Mouse (Mus musculus) intestine, embryonic 16.5 days (tissue): Measurements from ENCODE around the gene Mprip. TPM values are rescaled to one million over a fixed set of nuclear protein-coding genes. Genes with fewer than 3 reads are reported as not detected.

ENCODE experiments used
- ATAC-seq: fragments of 200-750 bp; cut with Nextera tagmentation; 2 replicates; pipeline ENCODE4 v1.8.0; 2017; ENCODE audit warnings: moderate TSS enrichment, moderate library complexity
- H3K27ac ChIP-seq: fragments of 300-500 bp; sonication (generic); 2 replicates; pipeline ENCODE4 v1.5.1; 2014; ENCODE audit warnings: mild to moderate bottlenecking, low read length
- H3K27me3 ChIP-seq: fragments of 300-500 bp; sonication (generic); replicated peaks from 2 replicates; pipeline ENCODE4 v1.6.1; 2014; ENCODE audit warnings: low read length, control low read depth, mixed read lengths; ENCODE audit not compliant: control insufficient read depth, insufficient read depth
- H3K36me3 ChIP-seq: fragments of 300-500 bp; sonication (generic); 2 replicates; pipeline ENCODE4 v1.6.1; 2014; ENCODE audit warnings: low read length, control low read depth; ENCODE audit not compliant: control insufficient read depth, insufficient read depth
- H3K4me1 ChIP-seq: fragments of 300-500 bp; sonication (generic); 2 replicates; pipeline ENCODE4 v1.6.1; 2014; ENCODE audit warnings: low read length, control low read depth, mixed read lengths; ENCODE audit not compliant: control insufficient read depth, insufficient read depth
- H3K4me2 ChIP-seq: fragments of 300-500 bp; sonication (generic); 2 replicates; pipeline ENCODE4 v1.6.1; 2014; ENCODE audit warnings: low read depth, low read length, control low read depth
- H3K4me3 ChIP-seq: fragments of 300-500 bp; sonication (generic); 2 replicates; pipeline ENCODE4 v1.5.1; 2014; ENCODE audit warnings: mild to moderate bottlenecking, low read length
- H3K9ac ChIP-seq: fragments of 300-500 bp; sonication (generic); 2 replicates; pipeline ENCODE4 v1.6.1; 2014; ENCODE audit warnings: low read depth, low read length
- H3K9me3 ChIP-seq: fragments of 300-500 bp; sonication (generic); 2 replicates; pipeline ENCODE4 v1.6.1; 2016; ENCODE audit warnings: low read length, control low read depth; ENCODE audit not compliant: control insufficient read depth
- WGBS: fragments of 180-500 bp; shearing (Covaris S2); extraction: QIAGEN DNeasy Blood & Tissue Kit; methylation state at CpG from one replicate; pipeline ENCODE4 v1.1.7; 2014; 5-methylcytosine and 5-hydroxymethylcytosine counted together
- polyA plus RNA-seq: library from polyadenylated mRNA; unstranded; fragments of >200 nt; fragmentation: Nextera tagmentation; extraction: Ambion mirVana; gene quantifications from 2 replicates; pipeline ENCODE4 v1.2.1, GENCODE M21; 2015

Gene Mprip
- polyA plus RNA-seq, 1 experiment from 2014 or later = 25.2 TPM

DNA sequence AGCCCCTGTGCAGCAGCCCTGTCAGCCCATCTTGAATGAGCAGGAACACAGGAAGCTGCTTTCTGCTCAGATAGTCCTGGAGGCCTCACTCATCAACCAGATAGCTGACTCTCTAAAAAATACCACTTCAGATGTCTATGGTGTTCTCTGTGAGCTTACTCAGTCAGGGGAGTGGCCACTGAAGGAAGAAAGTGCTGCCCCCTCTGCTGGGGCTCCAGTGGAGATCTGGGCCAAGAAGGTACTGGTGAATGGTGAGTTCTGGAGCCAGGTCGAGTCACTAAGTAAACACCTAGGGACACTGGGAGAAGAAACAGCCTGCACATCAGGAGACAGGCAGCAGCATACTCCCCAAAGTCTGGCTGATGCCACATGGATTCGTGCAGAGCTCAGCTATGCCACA lies 98.5 kb downstream of the Mprip start:
- H3K9ac ChIP-seq = no peak overlapping the region
- H3K27me3 ChIP-seq = no peaks in the 10 kb centered on the region
- no peak overlapping the region for H3K4me3 ChIP-seq
- H3K4me1 ChIP-seq = no peaks in the 10 kb centered on the region
- ATAC-seq = no peak
- peaks cover 18% of the 10 kb centered on the region for H3K36me3 ChIP-seq
- H3K27ac ChIP-seq = no peak overlapping the region
- no peaks in the 10 kb centered on the region for H3K9me3 ChIP-seq
- WGBS = 74% methylated on average over 2 of the region's 2 CpGs
- H3K4me2 ChIP-seq = no peak overlapping the region

DNA sequence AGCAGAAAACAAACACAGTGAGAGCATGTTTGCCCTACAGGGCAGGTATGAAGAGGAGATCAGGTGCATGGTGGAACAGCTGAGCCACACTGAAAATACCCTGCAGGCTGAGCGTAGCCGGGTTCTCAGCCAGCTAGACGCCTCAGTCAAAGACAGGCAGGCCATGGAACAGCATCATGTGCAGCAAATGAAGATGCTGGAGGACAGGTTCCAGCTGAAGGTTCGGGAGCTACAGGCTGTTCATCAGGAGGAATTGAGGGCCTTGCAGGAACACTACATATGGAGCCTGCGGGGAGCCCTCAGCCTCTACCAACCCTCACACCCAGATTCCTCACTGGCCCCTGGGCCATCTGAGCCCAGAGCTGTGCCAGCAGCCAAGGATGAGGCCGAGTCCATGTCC lies 99.7 kb downstream of the Mprip start:
- 95% methylated on average over 6 of the region's 6 CpGs for WGBS
- ATAC-seq = no peak
- Histone ChIP-seq H3K4me1 (no peaks in the 10 kb centered on the region), H3K9ac (no peak overlapping the region), H3K9me3 (no peaks in the 10 kb centered on the region), H3K27ac (no peak overlapping the region), H3K4me3 (no peak overlapping the region), H3K36me3 (peaks cover 21% of the 10 kb centered on the region), H3K4me2 (no peak overlapping the region), H3K27me3 (no peaks in the 10 kb centered on the region)

DNA sequence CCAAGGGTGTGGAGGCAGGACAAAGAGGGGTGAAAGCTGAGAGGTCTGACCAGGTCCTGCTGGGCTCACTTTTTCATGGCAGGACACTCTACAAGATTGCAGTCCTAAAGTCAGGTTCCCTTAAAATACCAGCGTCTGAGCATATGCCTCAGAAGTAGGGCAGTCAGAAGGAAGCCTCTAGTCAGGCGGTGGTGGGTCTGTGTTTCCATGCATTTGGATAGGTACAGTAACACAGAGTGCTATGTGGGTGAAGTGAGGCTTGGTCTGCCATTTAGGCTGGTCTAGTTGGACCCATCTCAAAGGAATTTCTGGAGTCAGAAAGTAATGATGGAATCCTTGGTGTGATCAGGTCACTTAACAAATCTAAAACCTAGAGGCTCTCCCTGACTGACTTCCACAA lies 108.2 kb downstream of the Mprip start:
- Histone ChIP-seq H3K9me3 (no peaks in the 10 kb centered on the region), H3K27ac (no peak overlapping the region), H3K4me2 (no peak overlapping the region), H3K4me3 (no peak overlapping the region), H3K27me3 (no peaks in the 10 kb centered on the region), H3K9ac (no peak overlapping the region), H3K36me3 (peaks cover 24% of the 10 kb centered on the region), H3K4me1 (no peaks in the 10 kb centered on the region)
- ATAC-seq = no peak
- 89% methylated on average over 2 of the region's 2 CpGs for WGBS

DNA sequence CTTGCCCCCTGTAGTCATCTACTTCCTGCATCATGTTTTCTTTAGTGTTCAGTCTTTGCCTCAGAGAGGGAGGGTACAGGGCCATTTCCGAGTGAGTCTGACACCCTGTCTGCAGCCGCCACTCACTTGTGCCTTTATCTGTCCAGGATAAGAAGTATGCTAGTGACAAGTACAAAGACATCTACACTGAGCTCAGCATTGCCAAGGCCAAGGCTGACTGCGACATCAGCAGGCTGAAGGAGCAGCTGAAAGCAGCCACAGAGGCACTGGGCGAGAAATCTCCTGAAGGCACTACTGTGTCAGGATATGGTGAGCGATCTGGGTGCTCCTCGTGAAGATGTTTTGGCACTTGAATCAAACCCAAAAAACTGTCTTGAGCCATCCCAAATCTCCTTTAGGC lies 108.6 kb downstream of the Mprip start:
- Histone ChIP-seq H3K27me3 (no peaks in the 10 kb centered on the region), H3K4me3 (no peak overlapping the region), H3K4me2 (no peak overlapping the region), H3K4me1 (no peaks in the 10 kb centered on the region), H3K36me3 (peaks cover 22% of the 10 kb centered on the region; the same call in 1 of the 2 replicates), H3K9ac (no peak overlapping the region), H3K9me3 (no peaks in the 10 kb centered on the region), H3K27ac (no peak overlapping the region)
- 88% methylated on average over 6 of the region's 6 CpGs for WGBS
- ATAC-seq = no peak

GRCm38 (mm10) chr11:59770753-59771152 lies 109.6 kb downstream of the Mprip start:
- 84% methylated on average over 7 of the region's 7 CpGs for WGBS
- Histone ChIP-seq H3K27ac (no peak overlapping the region), H3K9ac (no peak overlapping the region), H3K9me3 (no peaks in the 10 kb centered on the region), H3K4me1 (no peaks in the 10 kb centered on the region), H3K36me3 (peaks cover 27% of the 10 kb centered on the region), H3K4me2 (no peak overlapping the region), H3K4me3 (no peak overlapping the region), H3K27me3 (no peaks in the 10 kb centered on the region)
- ATAC-seq = no peak

DNA sequence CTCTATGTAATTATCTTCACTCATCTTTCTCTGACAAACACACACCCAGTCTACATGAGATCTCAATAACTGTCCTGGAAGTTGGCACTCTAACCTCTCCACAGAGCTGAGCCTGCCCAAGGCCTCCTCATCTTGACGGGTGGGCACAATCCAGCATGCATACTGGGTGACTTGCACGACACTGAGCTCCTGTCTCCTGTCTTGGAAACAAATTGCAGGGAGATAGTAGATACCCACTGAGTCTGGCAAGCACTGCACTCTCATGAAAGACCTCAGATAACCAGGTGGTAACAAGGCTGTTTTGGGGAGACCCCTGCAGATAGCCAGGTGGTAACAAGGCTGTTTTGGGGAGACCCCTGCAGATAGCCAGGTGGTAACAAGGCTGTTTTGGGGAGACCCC lies 111.2 kb downstream of the Mprip start:
- no peak overlapping the region for H3K4me2 ChIP-seq
- H3K9me3 ChIP-seq = no peaks in the 10 kb centered on the region
- H3K9ac ChIP-seq = no peak overlapping the region
- WGBS = 90% methylated on average over 2 of the region's 2 CpGs
- H3K4me1 ChIP-seq = no peaks in the 10 kb centered on the region
- no peak for ATAC-seq
- H3K27me3 ChIP-seq = no peaks in the 10 kb centered on the region
- no peak overlapping the region for H3K4me3 ChIP-seq
- no peak overlapping the region for H3K27ac ChIP-seq
- H3K36me3 ChIP-seq = peaks cover 32% of the 10 kb centered on the region

DNA sequence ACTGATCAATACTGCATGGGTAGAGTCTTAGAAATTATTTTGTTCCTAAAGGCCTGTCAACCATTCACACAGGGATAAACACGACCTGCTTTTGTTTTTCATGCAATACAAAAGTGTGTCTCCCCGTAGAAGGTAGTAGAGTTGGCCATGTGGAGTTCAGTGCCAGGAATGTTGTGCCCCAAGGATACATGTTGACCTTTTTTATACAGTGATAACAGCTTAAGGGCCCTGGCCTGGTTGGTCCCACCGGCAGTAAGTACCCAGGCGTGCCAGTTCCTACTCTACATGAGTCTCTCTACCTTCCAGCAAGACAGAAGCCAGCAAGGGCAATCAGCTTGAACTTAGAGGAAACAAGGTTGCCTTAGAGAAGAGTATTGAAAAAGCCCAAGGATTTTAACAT lies 111.8 kb downstream of the Mprip start:
- Histone ChIP-seq H3K27me3 (no peaks in the 10 kb centered on the region), H3K27ac (no peak overlapping the region), H3K4me2 (no peak overlapping the region), H3K9me3 (no peaks in the 10 kb centered on the region), H3K9ac (no peak overlapping the region), H3K36me3 (peaks cover 33% of the 10 kb centered on the region), H3K4me1 (no peaks in the 10 kb centered on the region), H3K4me3 (no peak overlapping the region)
- 88% methylated on average over 4 of the region's 4 CpGs for WGBS
- no peak for ATAC-seq

GRCm38 (mm10) chr11:59774522-59774921 lies 113.4 kb downstream of the Mprip start:
- H3K27me3 ChIP-seq = no peaks in the 10 kb centered on the region
- no peaks in the 10 kb centered on the region for H3K9me3 ChIP-seq
- no peaks in the 10 kb centered on the region for H3K4me1 ChIP-seq
- no peak overlapping the region for H3K4me3 ChIP-seq
- WGBS = 76% methylated on average over 4 of the region's 4 CpGs
- no peak for ATAC-seq
- H3K27ac ChIP-seq = no peak overlapping the region
- peaks cover 29% of the 10 kb centered on the region for H3K36me3 ChIP-seq
- H3K9ac ChIP-seq = no peak overlapping the region
- no peak overlapping the region for H3K4me2 ChIP-seq

DNA sequence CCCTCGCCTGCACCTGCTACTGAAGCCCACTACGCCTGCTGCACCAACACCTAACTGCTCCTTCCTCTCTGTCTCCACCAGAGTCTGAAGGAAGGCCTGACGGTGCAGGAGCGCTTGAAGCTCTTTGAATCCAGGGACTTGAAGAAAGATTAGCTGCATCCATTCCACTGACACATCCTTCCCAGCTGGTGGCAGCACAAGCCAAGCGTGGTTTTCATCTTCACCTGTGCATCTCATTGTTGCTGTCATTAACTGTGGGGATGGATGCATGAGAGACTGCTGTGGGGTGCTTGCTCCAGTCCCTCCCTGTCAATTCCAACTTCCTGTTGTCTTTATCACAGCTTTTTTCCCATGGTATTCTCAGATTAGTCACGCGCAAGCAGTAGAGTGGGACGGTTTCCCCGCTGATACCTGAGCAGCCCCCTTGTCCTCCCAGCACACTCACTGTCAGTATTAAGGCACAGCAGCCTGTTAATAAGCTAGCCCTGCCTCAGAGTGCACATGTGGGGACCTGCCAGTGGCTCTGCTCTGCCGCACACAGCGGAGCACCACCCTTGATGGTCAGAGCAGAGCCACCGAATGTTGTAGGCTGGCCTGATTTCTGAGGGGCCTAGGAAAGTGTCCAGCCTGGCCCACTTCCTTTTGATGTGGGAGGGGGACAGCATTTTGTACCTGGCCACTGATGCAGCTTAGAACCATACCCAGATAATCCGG lies 114.5 kb downstream of the Mprip start:
- ATAC-seq = no peak
- H3K27ac ChIP-seq = no peak overlapping the region
- no peaks in the 10 kb centered on the region for H3K27me3 ChIP-seq
- no peaks in the 10 kb centered on the region for H3K4me1 ChIP-seq
- no peak overlapping the region for H3K9ac ChIP-seq
- no peaks in the 10 kb centered on the region for H3K9me3 ChIP-seq
- no peak overlapping the region for H3K4me3 ChIP-seq
- peaks cover 29% of the 10 kb centered on the region for H3K36me3 ChIP-seq
- WGBS = 88% methylated on average over 13 of the region's 13 CpGs
- no peak overlapping the region for H3K4me2 ChIP-seq

DNA sequence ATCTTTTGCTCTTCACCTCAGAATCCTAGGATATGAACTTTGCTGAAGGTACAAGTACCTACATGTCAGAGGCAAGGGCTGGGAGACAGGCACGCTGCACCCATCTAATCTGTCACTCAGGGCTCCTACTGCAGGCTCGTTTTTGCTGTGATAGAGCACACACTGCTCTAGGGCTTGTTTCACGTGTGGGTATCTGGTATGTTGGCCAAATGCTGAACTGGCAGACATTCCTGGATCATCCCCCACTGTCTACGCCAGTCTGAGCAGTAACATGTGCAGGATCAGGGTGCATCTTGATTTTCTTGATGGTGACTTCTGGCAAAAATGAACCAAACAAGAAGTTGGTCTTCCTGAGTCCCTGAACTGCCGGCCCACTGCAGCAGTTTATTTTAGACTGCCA lies 116.2 kb downstream of the Mprip start:
- WGBS = 87% methylated on average over 5 of the region's 5 CpGs
- ATAC-seq = no peak
- no peaks in the 10 kb centered on the region for H3K4me1 ChIP-seq
- no peaks in the 10 kb centered on the region for H3K27me3 ChIP-seq
- H3K9me3 ChIP-seq = no peaks in the 10 kb centered on the region
- no peak overlapping the region for H3K9ac ChIP-seq
- H3K4me3 ChIP-seq = no peak overlapping the region
- H3K27ac ChIP-seq = no peak overlapping the region
- H3K36me3 ChIP-seq = peaks cover 22% of the 10 kb centered on the region
- H3K4me2 ChIP-seq = no peak overlapping the region
